Mouse (Mus musculus): Measurements from ENCODE around the gene Ppa2.

The Ppa2 gene

DNA sequence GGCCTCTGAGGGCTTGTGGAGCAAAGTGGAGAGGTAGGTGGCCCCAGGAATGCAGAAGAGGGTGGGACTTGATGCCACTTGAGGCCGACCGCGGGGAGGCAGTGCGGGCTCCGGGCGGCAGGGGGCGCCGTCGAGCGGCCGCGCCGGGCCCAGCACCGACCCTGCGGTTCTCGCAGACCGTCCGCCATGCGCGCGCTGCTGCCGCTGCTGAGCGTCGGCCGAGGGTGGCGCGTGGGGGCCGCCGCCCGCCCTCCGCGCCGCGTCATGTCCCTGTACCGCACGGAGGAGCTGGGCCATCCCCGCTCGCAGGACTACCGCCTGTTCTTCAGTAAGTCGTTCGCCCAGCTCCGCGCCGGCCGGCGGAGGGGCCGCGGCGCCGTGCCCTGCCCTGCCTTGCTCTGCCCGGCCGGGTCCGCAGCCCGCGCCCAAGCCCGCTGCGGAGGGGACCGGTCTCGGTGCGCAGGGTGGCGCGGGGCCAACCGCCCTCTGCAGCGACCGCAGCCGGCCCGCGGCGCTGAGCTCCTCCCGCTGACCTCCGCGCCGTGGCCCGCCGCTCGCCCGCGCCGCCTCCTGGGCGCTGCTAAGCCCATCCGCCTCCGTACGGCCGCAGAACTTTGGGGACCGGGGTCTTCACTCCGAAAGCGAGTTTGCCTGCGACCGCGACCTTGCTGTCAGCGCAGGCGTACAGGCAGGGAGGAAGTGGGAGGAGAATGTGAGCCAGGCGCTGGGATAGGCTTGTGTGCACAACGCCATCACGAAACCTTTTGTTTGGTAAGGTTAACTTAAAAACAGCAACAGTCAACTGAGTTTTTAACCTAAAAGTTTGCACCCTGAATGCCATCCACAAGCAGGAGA lies at the start of gene Ppa2:
Gene Ppa2 (plus strand): TSS at position 157 of the 855 bp plus-strand sequence.
- peak; percentile 90 for DNase-seq (ENCODE audit: low read depth)

DNA sequence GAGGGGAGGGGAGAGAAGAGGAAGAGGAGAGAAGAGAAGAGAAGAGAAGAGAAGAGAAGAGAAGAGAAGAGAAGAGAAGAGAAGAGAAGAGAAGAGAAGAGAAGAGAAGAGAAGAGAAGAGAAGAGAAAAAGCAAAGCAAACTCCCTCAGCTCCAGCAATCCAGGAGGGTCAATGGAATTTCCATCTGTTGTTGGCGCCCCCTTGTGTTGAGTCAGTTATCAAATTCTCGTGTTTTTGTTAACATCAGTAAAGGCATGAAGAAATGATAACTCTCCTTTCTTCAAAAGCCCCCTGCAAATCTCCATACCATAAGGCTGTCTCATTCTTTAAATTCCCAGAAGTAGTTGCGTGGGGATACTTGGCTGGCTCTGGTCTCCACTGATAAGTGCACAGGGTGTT lies 38.0 kb upstream of the Ppa2 start:
- peak; percentile 65 for DNase-seq (ENCODE audit: low read depth)

DNA sequence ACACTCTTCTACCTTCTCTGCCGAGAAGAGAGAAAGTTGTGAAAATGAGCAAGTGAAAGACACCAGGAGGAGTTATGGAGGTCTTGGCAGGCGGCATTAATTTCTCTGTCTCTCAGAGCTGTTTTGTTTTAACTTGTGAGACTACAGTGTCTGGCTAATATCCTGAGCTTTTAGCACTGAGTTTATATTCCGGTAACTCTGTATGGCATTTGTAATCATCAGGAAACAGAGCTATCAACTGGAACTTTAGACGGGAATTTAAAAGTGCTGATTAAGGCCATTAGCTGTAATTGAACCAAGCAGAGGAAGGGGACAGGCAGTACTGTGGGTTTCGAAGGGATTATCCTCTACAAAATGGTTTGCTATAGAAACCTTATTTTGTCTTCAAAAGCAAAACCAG lies 25.3 kb upstream of the Ppa2 start:
- no peak for DNase-seq (ENCODE audit: low read depth)

DNA sequence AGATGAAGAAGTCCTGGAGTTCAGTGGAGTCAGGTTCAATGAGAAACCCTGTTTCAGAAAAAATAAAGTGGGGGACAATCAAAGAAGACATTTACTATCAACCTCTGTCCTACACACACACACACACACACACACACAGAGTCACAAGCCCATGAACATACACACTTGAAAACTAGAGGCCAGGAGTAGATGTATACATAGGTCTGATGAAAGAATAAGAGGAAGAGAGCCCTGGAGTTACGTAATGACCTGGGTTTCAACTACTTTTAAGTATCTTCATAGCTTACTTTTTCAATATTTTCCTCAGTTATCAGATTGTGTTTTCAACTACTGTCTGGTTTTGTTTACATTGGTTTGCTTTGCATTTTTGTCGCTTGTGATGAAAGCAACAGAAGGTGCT lies 21.1 kb upstream of the Ppa2 start:
- no peak for DNase-seq (ENCODE audit: low read depth)

- DNase-seq (ENCODE audit: low read depth) = no peak
These were observed 5.6 kb upstream of the Ppa2 start for GRCm38 (mm10) chr3:133304328-133304727.

GRCm38 (mm10) chr3:133308361-133308760 lies 1.5 kb upstream of the Ppa2 start:
- DNase-seq (ENCODE audit: low read depth) = no peak

GRCm38 (mm10) chr3:133309359-133309758 lies 551 bp upstream of the Ppa2 start:
- no peak for DNase-seq (ENCODE audit: low read depth)

GRCm38 (mm10) chr3:133310809-133311179 lies 884 bp downstream of the Ppa2 start:
- no peak for DNase-seq (ENCODE audit: low read depth)

DNA sequence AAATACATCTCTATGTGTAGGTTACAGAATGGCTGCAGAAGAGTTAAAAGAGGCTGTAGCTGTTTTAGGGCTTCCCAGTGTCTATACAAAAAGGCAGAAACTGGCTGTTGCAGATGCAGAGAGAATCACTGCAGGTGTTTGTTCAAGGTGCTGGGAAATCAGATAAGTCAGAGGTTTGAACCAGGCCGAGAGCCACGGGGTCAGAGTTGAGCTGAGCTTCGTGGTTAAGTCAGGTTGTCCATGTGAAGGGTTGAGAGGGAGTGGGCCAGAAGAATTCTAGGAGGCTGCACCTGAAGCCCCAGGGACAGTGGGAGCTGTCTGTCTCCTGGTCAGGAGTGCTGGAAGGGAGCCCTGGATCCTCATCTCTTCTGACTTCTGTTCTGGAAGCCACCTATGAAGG lies 2.4 kb downstream of the Ppa2 start:
- DNase-seq (ENCODE audit: low read depth) = no peak

DNA sequence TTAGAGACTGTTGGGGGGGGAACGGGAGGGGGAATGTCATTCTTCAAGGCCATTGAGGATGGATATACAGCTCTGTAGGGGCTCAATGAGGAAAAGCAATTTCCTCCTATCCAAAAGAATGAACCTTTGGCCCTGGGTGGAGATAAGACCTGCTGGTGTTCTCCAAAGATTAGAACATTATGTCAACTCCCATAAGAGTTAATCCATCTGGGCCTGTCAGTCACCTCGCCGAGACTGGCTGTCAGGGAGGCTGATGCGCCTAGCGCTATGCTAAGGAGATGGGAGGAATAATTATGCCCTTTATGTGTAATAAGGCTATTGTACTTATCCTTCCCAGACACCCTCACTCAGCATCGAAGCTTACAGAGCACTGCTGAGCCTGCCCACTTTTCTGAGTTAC lies 2.9 kb downstream of the Ppa2 start:
- no peak for DNase-seq (ENCODE audit: low read depth)

GRCm38 (mm10) chr3:133313491-133314199 lies 3.7 kb downstream of the Ppa2 start:
- no peak for DNase-seq (ENCODE audit: low read depth)

GRCm38 (mm10) chr3:133314475-133314874 lies 4.6 kb downstream of the Ppa2 start:
- DNase-seq (ENCODE audit: low read depth) = peak; percentile 86

DNA sequence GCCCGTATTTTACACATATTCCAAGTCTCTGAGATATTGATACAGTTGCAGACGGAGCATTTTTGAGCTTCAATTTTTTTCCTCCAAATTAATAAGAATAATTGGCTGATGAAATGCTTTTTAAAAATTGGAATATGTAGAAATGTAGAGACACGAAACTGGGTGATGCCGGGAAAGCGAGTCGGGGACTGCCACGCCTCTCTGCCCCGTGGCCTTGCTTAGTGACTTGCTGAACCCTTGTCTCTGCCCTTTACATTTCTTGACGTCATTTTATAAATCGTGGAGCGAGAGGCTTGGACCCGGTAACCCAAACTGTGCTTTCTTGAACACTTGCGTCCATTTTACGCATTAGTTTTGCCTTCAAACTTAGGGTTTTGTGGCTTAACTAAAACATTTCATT lies 5.1 kb downstream of the Ppa2 start:
- no peak for DNase-seq (ENCODE audit: low read depth)

- no peak for DNase-seq (ENCODE audit: low read depth)
These were observed 5.7 kb downstream of the Ppa2 start for GRCm38 (mm10) chr3:133315647-133316046.

DNA sequence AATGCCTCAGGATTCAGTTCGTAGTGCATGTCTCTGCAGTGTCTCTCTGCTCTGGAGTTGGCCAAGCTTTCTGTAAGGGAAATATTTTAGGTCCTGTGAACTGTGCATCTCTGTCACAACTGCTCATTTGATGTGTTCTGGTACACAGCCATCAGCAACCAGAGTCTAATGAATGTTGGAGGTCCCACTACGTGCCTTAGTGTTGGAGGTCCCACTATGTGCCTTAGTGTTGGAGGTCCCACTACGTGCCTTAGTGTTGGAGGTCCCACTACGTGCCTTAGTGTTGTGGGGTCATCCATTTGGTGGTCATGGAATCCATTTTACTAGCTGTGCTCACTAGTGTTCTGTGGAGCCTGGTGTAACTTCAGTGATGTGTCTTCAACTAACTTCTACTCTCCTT lies 7.9 kb downstream of the Ppa2 start:
- no peak for DNase-seq (ENCODE audit: low read depth)

DNA sequence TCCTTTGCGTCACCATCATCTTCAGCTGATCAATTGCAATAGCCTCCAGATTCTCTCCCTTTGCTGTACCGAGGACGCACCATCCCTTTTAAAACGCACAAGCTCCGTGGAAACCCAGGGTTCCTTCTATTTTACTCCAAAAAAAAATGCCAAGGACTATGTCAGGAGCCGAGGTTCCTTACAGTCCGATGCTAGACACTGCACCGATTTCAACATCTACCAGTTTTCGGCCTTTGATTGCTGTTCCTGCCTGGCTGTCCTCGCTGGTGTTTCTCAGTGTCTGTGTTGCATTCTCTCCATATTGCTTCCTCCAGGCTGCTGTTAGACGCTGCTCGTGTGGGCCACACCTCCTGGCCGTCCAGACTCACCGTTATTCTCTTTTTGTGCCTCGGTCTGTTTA lies 8.7 kb downstream of the Ppa2 start:
- no peak for DNase-seq (ENCODE audit: low read depth)

GRCm38 (mm10) chr3:133319795-133320194 lies 9.9 kb downstream of the Ppa2 start:
- DNase-seq (ENCODE audit: low read depth) = no peak

GRCm38 (mm10) chr3:133320313-133320712 lies 10.4 kb downstream of the Ppa2 start:
- no peak for DNase-seq (ENCODE audit: low read depth)

- DNase-seq (ENCODE audit: low read depth) = no peak
These were observed 12.0 kb downstream of the Ppa2 start for GRCm38 (mm10) chr3:133321928-133322327.

DNA sequence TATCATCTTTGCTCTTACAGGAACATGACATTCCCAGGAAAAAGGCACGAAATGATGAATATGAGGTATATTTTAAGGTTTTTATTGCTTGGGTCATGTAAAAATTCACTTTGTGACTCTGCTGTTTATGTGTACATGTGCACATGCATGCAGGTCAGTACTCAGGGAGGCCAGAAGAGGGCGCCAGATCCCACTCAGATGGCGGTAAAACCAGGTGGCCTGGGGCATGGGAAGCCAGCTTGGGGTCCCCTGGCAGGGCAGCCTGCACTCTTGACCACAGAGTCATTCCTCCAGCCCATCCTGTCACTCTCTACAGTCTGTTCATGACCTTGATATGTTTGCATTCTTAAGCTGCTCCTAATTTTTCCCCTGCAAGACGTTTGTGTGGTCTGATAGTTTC lies 12.6 kb downstream of the Ppa2 start:
- DNase-seq (ENCODE audit: low read depth) = peak; percentile 51

GRCm38 (mm10) chr3:133325135-133325534 lies 15.2 kb downstream of the Ppa2 start:
- no peak for DNase-seq (ENCODE audit: low read depth)

- peak; percentile 55 for DNase-seq (ENCODE audit: low read depth)
These were observed 18.6 kb downstream of the Ppa2 start for GRCm38 (mm10) chr3:133328551-133328950.

GRCm38 (mm10) chr3:133329406-133329805 lies 19.5 kb downstream of the Ppa2 start:
- DNase-seq (ENCODE audit: low read depth) = peak; percentile 54
